Mouse (Mus musculus): ENCODE measurements around the gene Ifnl3. TPM values are rescaled to one million over a fixed set of nuclear protein-coding genes. Genes with fewer than 3 reads are reported as not detected.
"Not testable (repeated sequence)": the region's sequence is repeated elsewhere in the genome, so short reads cannot be mapped to it uniquely, and the experiment has no call there.

Gene Ifnl3
- polyA plus RNA-seq (2015; fragmentation: Nextera tagmentation; extraction: Ambion mirVana): not detected in 2 replicates

DNA sequence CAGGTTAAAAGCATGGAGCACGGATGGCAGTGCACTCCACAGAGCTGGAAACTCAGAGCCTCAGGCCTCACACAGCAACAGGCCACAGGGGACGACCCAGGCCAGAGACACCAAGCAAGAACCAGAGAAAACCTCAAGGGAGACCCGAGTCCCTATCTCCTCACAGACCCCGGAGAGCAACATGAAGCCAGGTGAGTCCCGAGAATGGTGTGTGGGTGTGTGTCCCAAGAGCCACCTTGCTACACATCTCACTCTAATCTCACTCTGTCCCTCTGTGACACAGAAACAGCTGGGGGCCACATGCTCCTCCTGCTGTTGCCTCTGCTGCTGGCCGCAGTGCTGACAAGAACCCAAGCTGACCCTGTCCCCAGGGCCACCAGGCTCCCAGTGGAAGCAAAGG is at the start of gene Ifnl3:
TSS of gene Ifnl3 (plus strand) at position 301 of the 400 bp plus-strand sequence.
- not testable (repeated sequence) for ATAC-seq; H3K4me3 ChIP-seq (ENCODE audit: low read depth, low read length); H3K4me2 ChIP-seq (replicated peaks; ENCODE audit: low read depth); H3K4me1 ChIP-seq (replicated peaks; ENCODE audit: control insufficient read depth, insufficient read depth, low read length); H3K9me3 ChIP-seq (ENCODE audit: control insufficient read depth); H3K36me3 ChIP-seq (ENCODE audit: control insufficient read depth, insufficient read depth); H3K27ac ChIP-seq (ENCODE audit: low read depth, low read length); H3K9ac ChIP-seq (ENCODE audit: low read depth, low read length); H3K27me3 ChIP-seq (replicated peaks; ENCODE audit: control insufficient read depth, insufficient read depth, low read length)
- WGBS: 68% methylated on average over 5 of the region's 6 CpGs

- Histone ChIP-seq H3K36me3 (ENCODE audit: control insufficient read depth, insufficient read depth) (no peaks in the 10 kb centered on the region), H3K4me2 (replicated peaks; ENCODE audit: low read depth) (no peak overlapping the region), H3K4me1 (replicated peaks; ENCODE audit: control insufficient read depth, insufficient read depth, low read length) (0 out of 2 replicates have a peak, but pooled peaks cover 3% of the 10 kb centered on the region), H3K4me3 (ENCODE audit: low read depth, low read length) (no peak overlapping the region), H3K27me3 (replicated peaks; ENCODE audit: control insufficient read depth, insufficient read depth, low read length) (no peaks in the 10 kb centered on the region), H3K9ac (ENCODE audit: low read depth, low read length) (no peak overlapping the region), H3K27ac (ENCODE audit: low read depth, low read length) (no peak overlapping the region), H3K9me3 (ENCODE audit: control insufficient read depth) (no peaks in the 10 kb centered on the region)
- peak; percentile 52 for TF ChIP-seq CTCF (IDR thresholded peaks at IDR 0.05; ENCODE audit: low read depth)
- WGBS: 90% methylated on average over 6 of the region's 6 CpGs
- no peak for ATAC-seq
Observed at GRCm38 (mm10) chr7:28476191-28476590, 46.4 kb upstream of the Ifnl3 start.

DNA sequence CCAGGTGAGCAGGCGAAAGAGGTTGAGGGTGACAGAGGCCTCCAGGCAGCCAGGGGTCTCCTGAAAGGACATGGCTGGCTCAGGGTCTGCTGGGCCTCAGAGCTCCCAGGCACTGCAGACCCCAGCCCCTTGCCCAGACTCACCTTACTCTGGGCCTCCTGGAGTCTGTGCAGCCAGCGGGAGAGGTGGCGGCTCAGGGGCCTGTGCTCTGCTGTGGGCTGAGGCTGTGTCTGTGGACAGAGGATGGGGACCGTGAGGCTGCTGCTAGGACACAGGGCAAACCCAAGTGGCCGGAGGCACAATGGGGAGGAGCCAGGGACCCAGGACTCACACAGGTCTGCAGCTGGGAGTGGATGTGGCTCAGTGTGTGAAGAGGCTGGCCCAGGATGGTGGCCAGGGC is 45.3 kb upstream of the Ifnl3 start:
- ATAC-seq: peak; percentile 43; the same call in 1 of the 2 replicates
- Histone ChIP-seq H3K27me3 (replicated peaks; ENCODE audit: control insufficient read depth, insufficient read depth, low read length) (no peaks in the 10 kb centered on the region), H3K4me1 (replicated peaks; ENCODE audit: control insufficient read depth, insufficient read depth, low read length) (0 out of 2 replicates have a peak, but pooled peaks cover 3% of the 10 kb centered on the region), H3K27ac (ENCODE audit: low read depth, low read length) (no peak overlapping the region), H3K9ac (ENCODE audit: low read depth, low read length) (no peak overlapping the region), H3K9me3 (ENCODE audit: control insufficient read depth) (no peaks in the 10 kb centered on the region), H3K36me3 (ENCODE audit: control insufficient read depth, insufficient read depth) (no peaks in the 10 kb centered on the region), H3K4me3 (ENCODE audit: low read depth, low read length) (no peak overlapping the region), H3K4me2 (replicated peaks; ENCODE audit: low read depth) (no peak overlapping the region)
- WGBS: 67% methylated on average over 5 of the region's 5 CpGs
- no peak for TF ChIP-seq CTCF (IDR thresholded peaks at IDR 0.05; ENCODE audit: low read depth)

- 0 out of 2 replicates have a peak, but pooled peaks cover 3% of the 10 kb centered on the region for H3K4me1 ChIP-seq (replicated peaks; ENCODE audit: control insufficient read depth, insufficient read depth, low read length)
- H3K9ac ChIP-seq (ENCODE audit: low read depth, low read length): no peak overlapping the region
- H3K27ac ChIP-seq (ENCODE audit: low read depth, low read length): no peak overlapping the region
- H3K36me3 ChIP-seq (ENCODE audit: control insufficient read depth, insufficient read depth): no peaks in the 10 kb centered on the region
- H3K4me3 ChIP-seq (ENCODE audit: low read depth, low read length): no peak overlapping the region
- ATAC-seq: no peak; the same call in 1 of the 2 replicates
- TF ChIP-seq CTCF (IDR thresholded peaks at IDR 0.05; ENCODE audit: low read depth): no peak
- H3K27me3 ChIP-seq (replicated peaks; ENCODE audit: control insufficient read depth, insufficient read depth, low read length): no peaks in the 10 kb centered on the region
- no peak overlapping the region for H3K4me2 ChIP-seq (replicated peaks; ENCODE audit: low read depth)
- no peaks in the 10 kb centered on the region for H3K9me3 ChIP-seq (ENCODE audit: control insufficient read depth)
- 4% methylated on average over 8 of the region's 8 CpGs for WGBS
Observed at GRCm38 (mm10) chr7:28478854-28479253, 43.8 kb upstream of the Ifnl3 start.

GRCm38 (mm10) chr7:28482854-28483253 is 39.8 kb upstream of the Ifnl3 start:
- ATAC-seq: no peak
- H3K27ac ChIP-seq (ENCODE audit: low read depth, low read length): no peak overlapping the region
- H3K36me3 ChIP-seq (ENCODE audit: control insufficient read depth, insufficient read depth): no peaks in the 10 kb centered on the region
- no peak overlapping the region for H3K4me3 ChIP-seq (ENCODE audit: low read depth, low read length)
- H3K4me1 ChIP-seq (replicated peaks; ENCODE audit: control insufficient read depth, insufficient read depth, low read length): no peaks in the 10 kb centered on the region
- no peak for TF ChIP-seq CTCF (IDR thresholded peaks at IDR 0.05; ENCODE audit: low read depth)
- no peaks in the 10 kb centered on the region for H3K27me3 ChIP-seq (replicated peaks; ENCODE audit: control insufficient read depth, insufficient read depth, low read length)
- H3K4me2 ChIP-seq (replicated peaks; ENCODE audit: low read depth): no peak overlapping the region
- WGBS: 84% methylated on average over 11 of the region's 11 CpGs
- no peak overlapping the region for H3K9ac ChIP-seq (ENCODE audit: low read depth, low read length)
- H3K9me3 ChIP-seq (ENCODE audit: control insufficient read depth): no peaks in the 10 kb centered on the region

DNA sequence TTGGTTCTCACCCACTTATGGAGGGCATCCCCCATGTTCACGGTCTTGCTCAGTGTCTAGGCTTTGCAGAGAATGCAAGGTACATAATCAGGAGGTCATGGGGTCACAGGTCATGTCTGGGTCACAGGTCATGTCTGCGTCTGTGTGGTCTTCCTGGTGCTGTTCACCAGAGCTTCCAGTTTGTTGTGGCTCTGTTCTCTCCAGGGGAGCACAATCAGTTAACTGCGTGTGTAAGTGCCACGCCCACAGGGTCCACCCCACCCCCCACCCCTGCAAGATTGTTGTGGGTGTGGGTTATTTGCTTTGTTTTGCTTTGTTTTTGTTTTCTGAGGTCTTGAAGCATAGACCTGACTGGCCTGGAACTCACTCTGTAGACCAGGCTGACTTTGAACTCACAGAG is 38.4 kb upstream of the Ifnl3 start:
- Histone ChIP-seq H3K4me2 (replicated peaks; ENCODE audit: low read depth) (no peak overlapping the region), H3K9ac (ENCODE audit: low read depth, low read length) (no peak overlapping the region), H3K4me1 (replicated peaks; ENCODE audit: control insufficient read depth, insufficient read depth, low read length) (no peaks in the 10 kb centered on the region), H3K4me3 (ENCODE audit: low read depth, low read length) (no peak overlapping the region), H3K9me3 (ENCODE audit: control insufficient read depth) (no peaks in the 10 kb centered on the region), H3K36me3 (ENCODE audit: control insufficient read depth, insufficient read depth) (no peaks in the 10 kb centered on the region), H3K27me3 (replicated peaks; ENCODE audit: control insufficient read depth, insufficient read depth, low read length) (no peaks in the 10 kb centered on the region), H3K27ac (ENCODE audit: low read depth, low read length) (no peak overlapping the region)
- 26% methylated on average over 4 of the region's 4 CpGs for WGBS
- TF ChIP-seq CTCF (IDR thresholded peaks at IDR 0.05; ENCODE audit: low read depth): no peak
- no peak for ATAC-seq

GRCm38 (mm10) chr7:28488030-28488491 is 34.6 kb upstream of the Ifnl3 start:
- H3K36me3 ChIP-seq (ENCODE audit: control insufficient read depth, insufficient read depth): no peaks in the 10 kb centered on the region
- no peak overlapping the region for H3K9ac ChIP-seq (ENCODE audit: low read depth, low read length)
- peak; percentile 60; the same call in 1 of the 2 replicates for ATAC-seq
- no peaks in the 10 kb centered on the region for H3K27me3 ChIP-seq (replicated peaks; ENCODE audit: control insufficient read depth, insufficient read depth, low read length)
- no peaks in the 10 kb centered on the region for H3K9me3 ChIP-seq (ENCODE audit: control insufficient read depth)
- no peaks in the 10 kb centered on the region for H3K4me1 ChIP-seq (replicated peaks; ENCODE audit: control insufficient read depth, insufficient read depth, low read length)
- H3K27ac ChIP-seq (ENCODE audit: low read depth, low read length): no peak overlapping the region
- no peak for TF ChIP-seq CTCF (IDR thresholded peaks at IDR 0.05; ENCODE audit: low read depth)
- peak overlapping the region; percentile 47 for H3K4me2 ChIP-seq (replicated peaks; ENCODE audit: low read depth)
- H3K4me3 ChIP-seq (ENCODE audit: low read depth, low read length): peak overlapping the region; percentile 16; the same call in 1 of the 2 replicates
- 1% methylated on average over 16 of the region's 16 CpGs for WGBS

All from intestine, postnatal 0 days (tissue).